Mouse (Mus musculus): ENCODE measurements at regions not wholly inside any gene's neighbourhood (a gene's known extent, or its start where the extent isn't known, plus 50 kb on each side); places are given as distances from the start of the nearest gene placed in this dataset.

GRCm38 (mm10) chr7:68679770-68680169 is 69.3 kb downstream of the Arrdc4 start:
- TF ChIP-seq CTCF (IDR thresholded peaks at IDR 0.05; ENCODE audit: low read depth, low read length) (no peak), POLR2A (IDR thresholded peaks at IDR 0.05; ENCODE audit: extremely low read depth, insufficient read depth, low read length) (no peak)

All from liver, adult 2 months (tissue).